Mouse (Mus musculus) heart, embryonic 10.5 days (tissue): ENCODE measurements at regions not wholly inside any gene's neighbourhood (a gene's known extent, or its start where the extent isn't known, plus 50 kb on each side); places are given as distances from the start of the nearest gene placed in this dataset.

Source experiments
- DNase-seq: peaks from one replicate; pipeline ENCODE4 v3.0.0-alpha.2; 2017; ENCODE audit warnings: low spot score
- H3K27ac ChIP-seq: fragments of 300-500 bp; sonication (generic); 2 replicates; pipeline ENCODE4 v1.5.1; 2016; ENCODE audit warnings: mild to moderate bottlenecking
- H3K27me3 ChIP-seq: fragments of 300-500 bp; sonication (generic); 2 replicates; pipeline ENCODE4 v1.6.1; 2016; ENCODE audit warnings: mild to moderate bottlenecking; ENCODE audit not compliant: poor library complexity, insufficient read depth, severe bottlenecking
- H3K36me3 ChIP-seq: fragments of 300-500 bp; sonication (generic); 2 replicates; pipeline ENCODE4 v1.6.1; 2016; ENCODE audit warnings: mild to moderate bottlenecking, moderate library complexity
- H3K4me1 ChIP-seq: fragments of 300-500 bp; sonication (generic); 2 replicates; pipeline ENCODE4 v1.6.1; 2016; ENCODE audit warnings: mild to moderate bottlenecking
- H3K4me3 ChIP-seq: fragments of 300-500 bp; sonication (generic); 2 replicates; pipeline ENCODE4 v1.5.1; 2016; ENCODE audit warnings: mild to moderate bottlenecking, moderate library complexity
- H3K9me3 ChIP-seq: fragments of 300-500 bp; sonication (generic); 2 replicates; pipeline ENCODE4 v1.6.1; 2016; ENCODE audit warnings: mild to moderate bottlenecking, moderate library complexity
- WGBS: fragments of 180-500 bp; shearing (Covaris S2); methylation state at CpG from one replicate; pipeline ENCODE4 v1.1.7; 2016; 5-methylcytosine and 5-hydroxymethylcytosine counted together

DNA sequence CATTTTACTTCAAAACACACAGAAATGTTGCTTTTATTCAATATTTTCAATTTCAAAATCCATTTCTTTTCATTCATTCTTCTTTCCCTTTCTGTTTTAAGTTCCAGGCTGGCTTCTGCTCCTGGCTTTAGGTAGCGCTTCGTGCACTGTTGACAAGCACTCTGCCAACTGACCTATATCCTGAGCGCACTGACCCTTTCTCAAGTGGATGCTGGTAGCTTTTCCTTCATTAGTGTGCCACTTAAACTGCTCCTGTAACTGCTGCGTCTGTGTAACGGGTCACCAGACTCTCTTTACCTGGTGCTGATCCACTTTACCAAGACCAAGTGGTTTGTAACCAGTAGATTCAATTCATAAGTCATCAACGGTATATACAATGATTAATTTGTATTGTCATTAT lies 67.7 kb upstream of the Osbpl8 start:
- no peaks in the 10 kb centered on the region for H3K9me3 ChIP-seq
- DNase-seq, result no peak
- H3K27ac ChIP-seq, result no peak overlapping the region
- 72% methylated on average over 6 of the region's 6 CpGs for WGBS
- peaks cover 23% of the 10 kb centered on the region for H3K4me1 ChIP-seq
- H3K27me3 ChIP-seq, result no peaks in the 10 kb centered on the region
- H3K36me3 ChIP-seq, result no peaks in the 10 kb centered on the region
- no peak overlapping the region for H3K4me3 ChIP-seq

DNA sequence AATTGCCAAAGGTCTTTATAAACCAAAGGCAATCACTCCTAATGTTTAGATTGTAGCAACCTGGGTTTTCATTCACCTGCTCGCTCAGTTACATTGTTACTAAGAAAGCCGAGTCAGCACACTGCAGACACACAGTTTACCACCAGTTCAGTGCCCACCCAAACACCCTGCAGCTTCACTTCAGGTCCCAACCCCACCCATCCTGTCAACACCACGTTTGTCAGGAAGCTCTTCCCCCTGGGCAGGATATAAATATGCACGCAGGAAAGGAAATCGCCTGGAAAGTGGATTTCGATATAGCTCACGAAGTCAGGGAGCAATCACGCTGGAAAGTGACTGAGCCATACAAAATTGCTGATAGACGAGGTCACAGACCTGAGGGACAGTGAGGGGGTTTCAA lies 70.1 kb upstream of the Osbpl8 start:
- Histone ChIP-seq H3K9me3 (no peaks in the 10 kb centered on the region), H3K27ac (no peak overlapping the region), H3K36me3 (no peaks in the 10 kb centered on the region), H3K4me1 (peaks cover 24% of the 10 kb centered on the region), H3K27me3 (no peaks in the 10 kb centered on the region), H3K4me3 (no peak overlapping the region)
- no peak for DNase-seq
- 39% methylated on average over 9 of the region's 9 CpGs for WGBS

DNA sequence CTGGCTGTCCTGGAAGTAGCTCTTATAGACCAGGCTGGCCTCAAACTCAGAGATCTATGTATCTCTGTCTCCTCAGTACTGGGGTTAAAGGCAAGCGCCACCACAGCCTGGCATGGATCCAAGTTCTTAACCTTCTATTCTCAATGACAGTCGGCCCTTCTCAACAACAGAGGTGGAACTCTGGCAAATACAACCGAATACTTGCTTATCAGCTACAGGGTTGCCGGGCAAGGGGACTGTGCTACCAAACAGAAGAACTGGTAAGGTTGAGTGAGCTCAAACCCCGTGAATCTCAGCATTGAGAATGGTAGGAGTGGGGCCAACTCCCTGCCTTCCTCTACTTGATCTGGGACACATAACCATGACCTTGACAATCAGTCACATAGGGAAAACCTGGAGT lies 75.2 kb upstream of the Osbpl8 start:
- no peaks in the 10 kb centered on the region for H3K36me3 ChIP-seq
- H3K9me3 ChIP-seq, result no peaks in the 10 kb centered on the region
- H3K4me3 ChIP-seq, result no peak overlapping the region
- DNase-seq, result no peak
- H3K27me3 ChIP-seq, result no peaks in the 10 kb centered on the region
- H3K4me1 ChIP-seq, result peaks cover 15% of the 10 kb centered on the region
- WGBS, result 39% methylated on average over 5 of the region's 5 CpGs
- H3K27ac ChIP-seq, result no peak overlapping the region

DNA sequence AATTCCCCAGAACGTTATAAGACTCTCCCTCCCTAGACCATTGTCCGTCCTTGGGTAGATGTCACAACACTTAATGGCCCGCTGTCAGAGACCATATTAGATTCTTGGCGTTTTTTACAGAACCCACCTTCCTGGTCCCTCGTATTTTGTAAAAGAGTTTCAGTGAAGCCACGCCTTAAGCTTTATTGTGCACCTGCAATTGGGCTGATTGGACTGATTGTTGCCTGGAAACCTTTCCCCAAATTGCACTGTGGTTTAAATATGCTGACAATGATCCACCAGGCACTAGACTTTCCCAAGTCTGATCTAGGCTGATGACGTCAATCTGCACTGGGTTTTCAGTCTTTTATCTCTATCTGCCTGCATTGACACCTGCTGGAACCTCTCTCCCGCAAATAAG lies 75.6 kb upstream of the Zdhhc17 start:
- Histone ChIP-seq H3K4me1 (peaks cover 8% of the 10 kb centered on the region), H3K36me3 (no peaks in the 10 kb centered on the region), H3K27me3 (no peaks in the 10 kb centered on the region), H3K4me3 (no peak overlapping the region), H3K9me3 (no peaks in the 10 kb centered on the region), H3K27ac (no peak overlapping the region)
- no peak for DNase-seq
- WGBS, result 76% methylated on average over 8 of the region's 8 CpGs

DNA sequence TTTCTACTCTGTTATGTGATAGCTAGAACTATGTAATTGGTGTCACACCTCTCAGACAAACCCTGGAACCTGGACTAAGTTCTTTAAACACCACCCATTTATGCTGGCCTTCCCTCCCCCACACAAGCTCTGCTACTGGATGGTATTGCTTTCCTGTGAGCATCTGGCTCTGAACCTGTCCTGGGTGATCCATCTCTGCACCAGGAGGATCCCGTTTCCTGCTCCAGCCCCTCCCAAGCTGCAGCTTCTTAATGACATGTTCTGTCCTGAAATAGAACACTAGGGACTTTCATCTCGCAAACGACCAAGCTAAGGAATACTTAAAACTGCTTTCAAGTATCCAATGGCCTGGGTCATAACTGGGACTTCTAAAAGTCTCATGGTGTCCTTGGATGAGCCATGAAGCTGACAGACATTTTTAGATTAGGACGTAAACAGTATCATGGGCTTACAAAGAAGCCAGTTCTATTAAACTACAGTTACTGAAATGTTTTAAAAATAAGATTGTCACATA lies 74.4 kb upstream of the Zdhhc17 start:
- 40% methylated on average over 4 of the region's 4 CpGs for WGBS
- no peak for DNase-seq

DNA sequence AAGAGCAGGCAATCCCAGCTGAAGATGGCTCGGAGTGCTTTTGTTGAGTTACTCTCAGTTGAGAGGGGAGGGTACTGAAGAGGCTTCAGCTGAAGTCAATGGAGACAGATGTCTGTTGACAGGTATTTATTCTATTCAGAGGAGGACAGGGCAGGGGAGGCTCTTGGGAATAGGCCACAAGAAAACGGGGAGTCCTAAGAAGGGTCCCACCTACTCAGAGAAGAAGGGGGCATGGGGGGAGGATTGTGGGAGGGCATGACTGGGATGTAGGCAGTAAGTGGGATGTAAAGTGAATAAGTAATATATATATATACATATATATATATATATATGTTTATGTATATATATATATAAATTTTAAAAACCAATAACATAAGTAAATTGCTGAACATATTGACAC lies 73.9 kb upstream of the Zdhhc17 start:
- Histone ChIP-seq H3K4me1 (no peaks in the 10 kb centered on the region), H3K27me3 (no peaks in the 10 kb centered on the region), H3K27ac (no peak overlapping the region), H3K9me3 (no peaks in the 10 kb centered on the region), H3K4me3 (no peak overlapping the region), H3K36me3 (no peaks in the 10 kb centered on the region)
- WGBS, result 55% methylated on average over 2 of the region's 2 CpGs
- no peak for DNase-seq

More for the DNA sequence above, 74.4 kb upstream of the Zdhhc17 start:
- peaks cover 1% of the 10 kb centered on the region; the same call in 1 of the 2 replicates for H3K4me1 ChIP-seq
- no peak overlapping the region for H3K27ac ChIP-seq
- no peaks in the 10 kb centered on the region for H3K36me3 ChIP-seq
- no peaks in the 10 kb centered on the region for H3K27me3 ChIP-seq
- no peaks in the 10 kb centered on the region for H3K9me3 ChIP-seq
- H3K4me3 ChIP-seq, result no peak overlapping the region

DNA sequence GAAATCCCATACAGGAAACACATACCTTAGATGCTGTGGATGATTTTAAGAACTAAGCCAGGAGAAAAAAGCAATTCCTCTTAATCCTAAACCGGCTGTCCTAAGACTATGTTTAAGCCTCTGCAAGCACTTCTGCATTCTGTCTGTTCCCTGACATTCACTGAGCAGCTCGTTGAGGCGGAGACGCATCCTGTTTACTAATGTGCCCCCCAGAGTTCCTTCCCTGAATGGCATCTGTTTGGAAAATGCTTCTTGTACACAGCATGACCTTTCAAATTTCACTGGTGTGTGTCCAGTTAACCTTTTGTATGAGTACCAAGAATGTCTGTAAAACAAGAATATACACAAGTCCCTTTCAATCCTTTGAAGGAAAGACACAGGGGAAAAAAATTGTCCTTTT lies 73.4 kb upstream of the Zdhhc17 start:
- DNase-seq, result no peak
- Histone ChIP-seq H3K36me3 (no peaks in the 10 kb centered on the region), H3K4me3 (no peak overlapping the region), H3K27ac (no peak overlapping the region), H3K4me1 (no peaks in the 10 kb centered on the region), H3K9me3 (no peaks in the 10 kb centered on the region), H3K27me3 (no peaks in the 10 kb centered on the region)
- 39% methylated on average over 4 of the region's 4 CpGs for WGBS

DNA sequence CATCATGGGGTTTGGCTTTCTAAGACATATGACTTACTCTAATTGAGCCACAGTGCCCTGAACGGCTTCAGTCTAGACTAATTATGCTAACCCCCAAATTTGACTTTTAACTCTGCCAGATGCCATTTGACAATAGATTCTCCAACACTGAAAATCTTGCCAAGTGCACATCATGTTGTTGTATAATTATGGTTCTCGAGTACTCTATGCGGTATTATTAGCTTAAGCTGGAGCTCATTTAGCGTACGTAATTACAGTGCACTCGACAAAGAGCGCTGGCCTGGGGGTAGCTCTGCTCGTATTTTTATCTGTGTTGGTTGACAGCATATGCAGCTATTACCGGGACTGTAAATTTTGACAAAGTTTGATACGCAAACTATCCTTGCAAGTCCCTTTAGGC lies 70.4 kb upstream of the Zdhhc17 start:
- no peaks in the 10 kb centered on the region for H3K4me1 ChIP-seq
- no peaks in the 10 kb centered on the region for H3K36me3 ChIP-seq
- 88% methylated on average over 10 of the region's 10 CpGs for WGBS
- no peaks in the 10 kb centered on the region for H3K9me3 ChIP-seq
- H3K27ac ChIP-seq, result no peak overlapping the region
- DNase-seq, result no peak
- no peaks in the 10 kb centered on the region for H3K27me3 ChIP-seq
- H3K4me3 ChIP-seq, result no peak overlapping the region

DNA sequence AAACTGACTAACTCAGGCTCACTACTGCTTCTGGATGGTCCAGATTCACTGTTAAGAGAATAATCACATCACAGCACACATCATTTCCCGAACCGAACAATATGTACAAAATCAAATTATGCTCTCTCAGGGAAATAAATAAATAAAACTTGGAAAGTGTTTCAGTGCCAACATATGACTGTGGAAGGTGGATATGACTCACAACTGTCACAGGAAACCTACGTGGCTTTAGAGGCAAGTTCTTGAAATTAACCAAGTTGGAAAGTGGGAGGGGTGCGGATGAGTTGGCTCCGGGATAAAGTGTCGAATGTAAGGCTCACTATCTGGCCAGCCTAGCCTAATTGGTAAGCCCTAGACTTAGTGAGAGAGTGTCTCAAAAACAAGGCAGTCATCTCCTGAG lies 69.1 kb upstream of the Zdhhc17 start:
- Histone ChIP-seq H3K36me3 (no peaks in the 10 kb centered on the region), H3K4me3 (no peak overlapping the region), H3K4me1 (peaks cover 2% of the 10 kb centered on the region; the same call in 1 of the 2 replicates), H3K9me3 (no peaks in the 10 kb centered on the region), H3K27ac (no peak overlapping the region), H3K27me3 (no peaks in the 10 kb centered on the region)
- 73% methylated on average over 6 of the region's 6 CpGs for WGBS
- no peak for DNase-seq

DNA sequence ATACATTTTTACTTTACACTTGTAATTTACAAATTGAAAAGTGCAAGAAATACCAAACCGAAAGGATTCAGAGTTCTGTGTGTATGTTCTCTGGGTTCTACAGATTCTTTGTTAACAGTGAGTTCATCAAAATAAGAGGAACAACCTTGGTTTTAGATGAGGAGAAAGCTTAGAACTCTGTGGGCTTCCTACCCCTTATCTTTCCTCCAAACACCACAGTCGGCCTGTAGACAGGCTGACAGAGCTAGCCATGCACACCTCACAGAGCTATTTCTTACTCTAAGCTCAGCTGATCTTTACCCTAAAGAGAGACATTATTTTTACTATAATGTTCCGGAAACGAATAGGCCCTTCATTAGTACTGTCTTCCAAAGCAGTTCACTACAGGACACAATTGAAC lies 67.7 kb upstream of the Zdhhc17 start:
- H3K27ac ChIP-seq, result no peak overlapping the region

DNA sequence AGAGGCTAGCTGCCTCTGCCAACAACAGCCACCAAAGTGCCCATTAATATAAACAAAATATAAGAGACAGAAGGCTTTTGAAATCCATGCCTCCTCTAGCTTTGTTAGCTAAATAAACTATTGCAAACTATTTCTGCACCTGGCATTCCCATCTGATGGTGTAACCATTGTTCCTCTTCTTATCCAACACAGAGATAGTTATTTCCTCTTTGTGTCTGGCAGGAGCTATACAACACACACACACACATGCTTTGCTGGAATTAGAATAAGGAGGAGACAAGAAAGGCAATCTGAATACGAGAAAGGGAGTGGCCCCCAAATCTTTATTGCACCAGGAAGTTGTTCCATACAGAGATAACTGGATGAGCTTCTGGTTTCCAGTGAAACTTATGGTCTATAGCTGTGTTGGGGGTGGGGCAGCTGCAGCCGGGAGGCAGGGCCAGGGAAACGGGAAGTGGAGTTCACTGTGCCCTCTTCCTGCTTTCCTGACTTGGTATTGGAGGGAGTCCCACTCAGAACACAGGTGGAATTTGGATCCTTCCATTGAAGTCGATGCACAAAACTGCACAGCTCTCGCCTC lies 64.0 kb upstream of the Zdhhc17 start:
- no peaks in the 10 kb centered on the region for H3K27me3 ChIP-seq
- H3K27ac ChIP-seq, result no peak overlapping the region
- no peak overlapping the region for H3K4me3 ChIP-seq
- H3K9me3 ChIP-seq, result no peaks in the 10 kb centered on the region
- H3K4me1 ChIP-seq, result peaks cover 11% of the 10 kb centered on the region; the same call in 1 of the 2 replicates
- H3K36me3 ChIP-seq, result no peaks in the 10 kb centered on the region
- no peak for DNase-seq
- WGBS, result 51% methylated on average over 5 of the region's 5 CpGs

More for the DNA sequence above, 67.7 kb upstream of the Zdhhc17 start:
- Histone ChIP-seq H3K27me3 (no peaks in the 10 kb centered on the region), H3K4me1 (peaks cover 11% of the 10 kb centered on the region; the same call in 1 of the 2 replicates), H3K36me3 (no peaks in the 10 kb centered on the region), H3K4me3 (no peak overlapping the region), H3K9me3 (no peaks in the 10 kb centered on the region)
- WGBS, result 75% methylated on average over 4 of the region's 4 CpGs
- no peak for DNase-seq

DNA sequence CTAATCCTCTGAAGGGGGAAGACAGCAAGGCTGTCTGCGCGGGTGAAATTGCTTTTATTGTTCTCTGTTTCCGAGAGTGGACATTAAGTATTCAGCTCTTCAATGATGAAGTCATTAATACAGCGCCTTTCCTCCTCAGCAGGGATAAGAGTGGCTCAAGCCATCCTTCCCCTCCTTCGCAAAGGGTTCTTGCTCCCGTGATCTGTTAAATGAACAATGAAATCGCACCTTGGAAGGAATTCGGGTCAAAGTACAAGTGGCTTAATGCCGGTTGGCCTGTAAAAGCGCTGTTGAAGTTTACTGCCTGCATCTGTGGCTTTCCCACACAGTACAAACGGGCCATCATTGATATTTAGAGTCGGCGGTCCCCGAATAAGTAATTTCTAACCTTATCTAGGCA lies 63.3 kb upstream of the Zdhhc17 start:
- Histone ChIP-seq H3K4me3 (no peak overlapping the region; the same call in 1 of the 2 replicates), H3K4me1 (peaks cover 11% of the 10 kb centered on the region; the same call in 1 of the 2 replicates), H3K9me3 (no peaks in the 10 kb centered on the region), H3K36me3 (no peaks in the 10 kb centered on the region), H3K27ac (no peak overlapping the region), H3K27me3 (no peaks in the 10 kb centered on the region)
- no peak for DNase-seq
- WGBS, result 35% methylated on average over 14 of the region's 14 CpGs

DNA sequence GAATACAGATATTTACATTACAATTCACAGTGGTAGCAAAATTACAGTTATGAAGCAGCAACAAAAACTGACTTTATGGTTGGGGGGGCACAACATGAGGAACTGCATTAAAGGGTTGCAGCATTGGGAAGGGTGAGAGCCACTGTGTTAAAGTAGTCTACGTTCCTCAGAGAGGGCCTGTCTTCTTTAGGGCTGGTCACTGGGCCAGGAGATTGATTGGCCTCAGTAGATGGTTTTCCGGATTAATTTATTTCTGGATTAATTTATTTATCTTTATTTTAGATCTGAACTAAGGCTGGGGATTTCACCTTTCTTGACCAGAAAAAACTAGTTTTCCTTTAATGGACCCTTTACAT lies 62.6 kb upstream of the Zdhhc17 start:
- H3K27me3 ChIP-seq, result no peaks in the 10 kb centered on the region
- DNase-seq, result no peak
- WGBS, result 66% methylated on average over 2 of the region's 2 CpGs
- H3K4me1 ChIP-seq, result peaks cover 11% of the 10 kb centered on the region; the same call in 1 of the 2 replicates
- no peaks in the 10 kb centered on the region for H3K36me3 ChIP-seq
- no peak overlapping the region for H3K4me3 ChIP-seq
- H3K27ac ChIP-seq, result no peak overlapping the region
- H3K9me3 ChIP-seq, result no peaks in the 10 kb centered on the region
